Mouse (Mus musculus) ES-Bruce4 (cell line): ENCODE results near the gene Smg9. TPM values are rescaled to one million over a fixed set of nuclear protein-coding genes. Genes with fewer than 3 reads are reported as not detected.

Experiments
- H3K27ac ChIP-seq: 2 replicates; pipeline ENCODE4 v1.5.1; 2012; ENCODE audit warnings: low read length, inconsistent platforms; ENCODE audit not compliant: insufficient read depth
- H3K27me3 ChIP-seq: 2 replicates; pipeline ENCODE4 v1.6.1; 2012; ENCODE audit warnings: mild to moderate bottlenecking, low read length, inconsistent platforms; ENCODE audit not compliant: control insufficient read depth, poor library complexity, insufficient read depth, severe bottlenecking
- H3K36me3 ChIP-seq: 2 replicates; pipeline ENCODE4 v1.6.1; 2012; ENCODE audit warnings: inconsistent platforms, mild to moderate bottlenecking, low read length, moderate library complexity; ENCODE audit not compliant: control insufficient read depth, poor library complexity, insufficient read depth, severe bottlenecking
- H3K4me1 ChIP-seq: one replicate; pipeline ENCODE4 v1.8.1; 2011; ENCODE audit warnings: low read length; ENCODE audit not compliant: control insufficient read depth, insufficient read depth
- H3K4me3 ChIP-seq: 2 replicates; pipeline ENCODE4 v1.5.1; 2011; ENCODE audit warnings: low read depth, mild to moderate bottlenecking, low read length
- H3K9ac ChIP-seq: 2 replicates; pipeline ENCODE4 v1.6.1; 2012; ENCODE audit warnings: low read depth, mild to moderate bottlenecking, inconsistent platforms; ENCODE audit not compliant: poor library complexity, severe bottlenecking
- H3K9me3 ChIP-seq: replicated peaks from 2 replicates; pipeline ENCODE4 v1.6.1; 2012; ENCODE audit warnings: mild to moderate bottlenecking, low read length, inconsistent platforms; ENCODE audit not compliant: control insufficient read depth, poor library complexity, insufficient read depth, severe bottlenecking
- CTCF ChIP-seq: IDR thresholded peaks from one replicate; pipeline ENCODE4 v1.8.1; 2011; ENCODE audit warnings: low read depth, low read length
- EP300 ChIP-seq: IDR thresholded peaks from 2 replicates; pipeline ENCODE4 v1.6.1; 2011; ENCODE audit warnings: low read depth, low read length; ENCODE audit not compliant: insufficient read depth
- POLR2A ChIP-seq: IDR thresholded peaks from one replicate; pipeline ENCODE4 v1.8.1; 2011; ENCODE audit warnings: low read length; ENCODE audit not compliant: insufficient read depth
- polyA plus RNA-seq: library from polyadenylated mRNA; stranded (reverse); fragments of >200 nt; gene quantifications from 2 replicates; pipeline ENCODE4 v1.2.4, GENCODE M21; 2011; ENCODE audit warnings: low read depth; ENCODE audit not compliant: missing spikeins, insufficient read depth, insufficient read length

The Smg9 gene
- polyA plus RNA-seq, 1 experiment: 25.5 TPM

DNA sequence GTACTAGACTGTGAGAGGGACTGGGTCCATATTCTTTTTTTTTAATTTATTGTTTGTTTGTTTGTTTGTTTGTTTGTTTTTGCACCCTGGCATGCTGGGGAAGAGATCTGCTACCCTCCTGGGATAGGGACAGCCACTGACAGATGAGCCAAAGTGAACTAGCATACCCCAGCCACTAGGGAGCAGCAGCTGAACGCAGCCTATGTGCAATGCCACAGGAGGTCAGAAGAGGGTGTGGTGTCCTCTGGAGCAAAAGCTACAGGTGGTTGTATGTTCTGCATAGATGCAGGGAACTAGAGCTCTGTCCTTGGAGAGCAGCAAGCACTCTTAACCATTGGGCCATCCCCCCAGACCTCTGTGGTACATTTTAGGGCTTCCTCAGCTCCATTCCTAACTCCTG lies 42.4 kb downstream of the Smg9 start:
- TF ChIP-seq POLR2A: no peak
- peak; percentile 100 for TF ChIP-seq CTCF
- TF ChIP-seq EP300: 0 out of 2 replicates have a peak, but pooled peaks have one; percentile 43
- H3K27me3 ChIP-seq: no peaks in the 10 kb centered on the region
- no peak overlapping the region for H3K9ac ChIP-seq
- no peaks in the 10 kb centered on the region for H3K4me1 ChIP-seq
- H3K36me3 ChIP-seq: no peaks in the 10 kb centered on the region
- no peak overlapping the region for H3K27ac ChIP-seq
- H3K4me3 ChIP-seq: no peak overlapping the region
- H3K9me3 ChIP-seq: no peaks in the 10 kb centered on the region

DNA sequence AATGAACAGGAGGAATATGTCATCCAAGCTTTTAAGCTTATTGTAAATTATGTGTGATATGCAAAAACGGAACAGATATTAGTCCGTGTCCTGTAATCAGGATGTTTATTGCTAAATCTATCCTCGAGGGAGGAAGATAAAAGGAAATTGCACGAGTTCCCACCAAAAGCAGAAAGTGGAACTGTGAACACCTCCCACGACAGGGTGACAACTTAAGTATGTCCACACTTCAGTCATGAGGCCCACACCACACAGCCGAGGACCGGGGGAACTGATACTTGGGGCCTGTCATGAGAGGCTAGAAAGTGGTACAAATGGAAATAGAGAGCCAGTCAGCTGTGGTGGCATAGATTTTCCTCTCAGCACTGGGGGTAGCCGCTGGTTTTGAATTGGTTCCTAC lies 42.9 kb downstream of the Smg9 start:
- H3K27me3 ChIP-seq: no peaks in the 10 kb centered on the region

DNA sequence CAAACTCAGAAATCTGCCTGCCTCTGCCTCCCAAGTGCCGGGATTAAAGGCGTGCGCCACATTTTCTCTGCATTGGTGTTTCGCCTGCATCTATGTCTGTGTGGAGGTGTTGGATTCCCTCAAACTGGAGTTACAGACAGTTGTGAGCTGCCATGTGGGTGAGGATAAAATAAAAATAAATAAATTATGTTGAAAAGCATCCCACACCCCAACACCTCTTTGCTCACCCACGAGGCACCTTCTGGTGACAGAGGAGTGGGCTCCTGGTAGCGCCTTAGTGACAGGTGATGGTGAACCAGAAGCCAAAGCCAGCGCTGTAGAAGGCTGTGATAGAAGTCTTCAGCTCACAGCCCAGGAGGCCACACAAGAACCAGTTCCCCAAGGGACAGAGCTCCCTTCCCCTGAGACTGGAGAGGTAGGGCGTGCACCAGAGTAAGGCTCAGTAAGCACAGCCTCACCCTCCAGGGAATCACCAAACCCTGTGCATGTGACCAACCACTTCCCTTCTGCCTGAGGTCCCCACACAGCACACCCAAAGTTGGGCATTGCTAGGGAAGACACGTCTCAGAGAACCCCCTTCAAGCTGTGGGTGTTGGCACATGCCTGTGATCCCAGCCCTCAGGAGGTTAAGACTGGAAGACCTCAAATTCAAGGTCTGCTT lies 46.0 kb downstream of the Smg9 start:
- H3K36me3 ChIP-seq: no peaks in the 10 kb centered on the region
- H3K4me3 ChIP-seq: no peak overlapping the region
- no peaks in the 10 kb centered on the region for H3K4me1 ChIP-seq
- TF ChIP-seq EP300: no peak
- no peak for TF ChIP-seq CTCF
- TF ChIP-seq POLR2A: no peak
- H3K9ac ChIP-seq: no peak overlapping the region
- H3K27me3 ChIP-seq: no peaks in the 10 kb centered on the region
- no peak overlapping the region for H3K27ac ChIP-seq
- H3K9me3 ChIP-seq: no peaks in the 10 kb centered on the region

More for the DNA sequence above, 42.9 kb downstream of the Smg9 start:
- no peaks in the 10 kb centered on the region for H3K4me1 ChIP-seq
- H3K4me3 ChIP-seq: no peak overlapping the region
- no peak overlapping the region for H3K27ac ChIP-seq
- TF ChIP-seq EP300 (no peak), CTCF (no peak), POLR2A (no peak)
- no peaks in the 10 kb centered on the region for H3K9me3 ChIP-seq
- H3K9ac ChIP-seq: no peak overlapping the region
- no peaks in the 10 kb centered on the region for H3K36me3 ChIP-seq

DNA sequence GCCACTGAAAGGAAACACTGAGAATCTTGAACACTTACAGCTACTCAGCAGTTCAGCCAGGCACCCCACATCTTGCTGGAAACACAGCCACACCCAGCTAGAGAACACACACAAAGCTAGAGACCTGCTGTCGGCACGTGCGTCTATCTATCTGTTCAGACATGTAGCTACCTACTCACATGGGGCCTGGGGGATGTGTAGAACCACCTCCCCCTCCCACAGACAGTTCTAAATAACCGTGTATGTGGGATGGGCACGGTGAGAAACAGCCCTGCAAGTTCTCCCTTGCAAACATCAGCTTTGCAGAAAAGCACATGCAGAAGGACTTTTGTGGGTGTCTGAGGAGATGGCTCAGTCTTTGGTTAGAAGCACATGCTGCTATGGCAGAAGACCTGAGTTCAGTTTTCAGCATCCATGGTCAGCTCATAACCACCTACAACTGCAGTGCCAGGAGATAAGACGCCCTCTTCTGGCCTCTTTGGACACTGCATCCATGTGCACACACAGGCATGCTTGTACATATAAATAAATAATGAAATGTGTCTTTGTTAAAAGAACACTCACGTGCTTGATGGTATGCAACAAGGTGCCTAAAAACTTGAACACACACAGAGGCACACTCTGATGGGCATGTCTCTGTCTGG lies 47.4 kb downstream of the Smg9 start:
- Histone ChIP-seq H3K4me3 (no peak overlapping the region), H3K9ac (no peak overlapping the region), H3K27ac (no peak overlapping the region), H3K36me3 (no peaks in the 10 kb centered on the region), H3K4me1 (peaks cover 2% of the 10 kb centered on the region), H3K9me3 (no peaks in the 10 kb centered on the region), H3K27me3 (no peaks in the 10 kb centered on the region)
- TF ChIP-seq CTCF (peak; percentile 22), POLR2A (no peak)

DNA sequence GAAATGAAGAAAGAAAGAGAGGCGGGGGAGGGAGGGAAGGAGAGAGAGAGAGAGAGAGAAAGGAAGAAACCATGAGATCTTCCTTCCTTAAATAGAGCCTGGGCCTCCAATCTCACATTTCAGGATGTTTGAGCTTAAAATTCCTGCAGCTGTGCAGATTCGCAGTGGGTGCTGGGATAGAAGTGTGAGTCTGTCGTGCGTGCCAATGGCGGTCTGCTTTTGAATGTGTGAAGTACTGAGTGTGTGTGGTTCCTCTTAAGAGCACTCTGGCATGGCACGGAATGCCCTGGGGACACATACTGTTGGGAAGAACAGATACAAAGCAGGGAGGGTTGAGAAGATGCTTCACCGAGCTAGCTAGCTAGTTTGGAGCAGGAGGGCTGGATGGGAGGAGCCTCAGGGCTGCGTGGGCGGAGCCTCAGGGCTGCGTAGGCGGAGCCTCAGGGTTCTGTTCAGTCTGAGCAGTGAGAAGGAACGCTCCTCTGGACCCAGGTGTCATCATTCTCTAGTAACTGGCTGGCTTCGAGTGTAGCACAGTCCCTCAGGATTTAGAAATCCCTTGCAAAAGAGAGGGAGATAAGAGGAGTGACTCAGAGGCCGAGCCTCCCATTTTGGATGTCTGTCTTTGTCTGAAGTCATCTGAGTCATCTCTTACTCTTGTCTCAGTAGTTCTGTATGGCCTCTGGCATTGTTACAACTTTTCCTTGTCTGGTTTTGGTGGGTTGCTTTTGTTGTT lies 49.5 kb downstream of the Smg9 start:
- H3K9me3 ChIP-seq: no peaks in the 10 kb centered on the region
- TF ChIP-seq POLR2A: no peak
- no peak for TF ChIP-seq CTCF
- TF ChIP-seq EP300: no peak
- 0 out of 2 replicates have a peak overlapping the region, but pooled peaks have one; percentile 26 for H3K27ac ChIP-seq
- no peak overlapping the region for H3K9ac ChIP-seq
- no peak overlapping the region for H3K4me3 ChIP-seq
- H3K27me3 ChIP-seq: no peaks in the 10 kb centered on the region
- no peaks in the 10 kb centered on the region for H3K36me3 ChIP-seq
- H3K4me1 ChIP-seq: peaks cover 8% of the 10 kb centered on the region

DNA sequence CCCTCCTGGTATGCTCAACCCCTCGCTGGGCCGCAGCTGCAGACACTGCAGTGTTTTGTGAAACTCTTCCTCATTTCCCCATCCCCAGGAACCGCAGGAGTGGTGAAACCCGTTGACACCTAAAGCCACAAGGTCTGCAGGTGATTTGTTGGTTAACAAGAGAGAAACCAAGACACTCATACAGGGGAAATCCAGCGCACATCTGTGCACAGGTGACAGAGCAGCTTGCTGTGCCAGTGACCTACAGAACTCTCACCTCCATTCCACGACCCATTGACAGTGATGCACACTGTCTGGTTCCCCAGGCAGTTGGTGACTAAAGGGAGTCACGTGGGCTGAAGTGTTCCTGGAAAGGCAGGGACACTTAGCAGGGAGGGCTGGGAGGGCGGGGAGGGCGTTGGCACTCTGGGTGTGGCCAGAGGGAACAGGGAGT lies 51.2 kb downstream of the Smg9 start:
- Histone ChIP-seq H3K4me3 (no peak overlapping the region), H3K4me1 (peaks cover 10% of the 10 kb centered on the region), H3K9me3 (no peaks in the 10 kb centered on the region), H3K9ac (no peak overlapping the region), H3K36me3 (no peaks in the 10 kb centered on the region), H3K27me3 (no peaks in the 10 kb centered on the region), H3K27ac (no peak overlapping the region)
- peak; percentile 75 for TF ChIP-seq EP300
- no peak for TF ChIP-seq POLR2A
